Mouse (Mus musculus) forebrain, embryonic 13.5 days (tissue): ENCODE measurements around the gene Fbxo45. TPM values are rescaled to one million over a fixed set of nuclear protein-coding genes. Genes with fewer than 3 reads are reported as not detected.

Experiments used
- ATAC-seq: fragments of 200-750 bp; cut with Nextera tagmentation; 2 replicates; pipeline ENCODE4 v1.8.0; 2017
- H3K27ac ChIP-seq: fragments of 300-500 bp; sonication (generic); 2 replicates; pipeline ENCODE4 v1.5.1; 2015; ENCODE audit warnings: inconsistent platforms, mild to moderate bottlenecking, moderate library complexity
- H3K27me3 ChIP-seq: fragments of 300-500 bp; sonication (generic); 2 replicates; pipeline ENCODE4 v1.6.1; 2015; ENCODE audit warnings: mild to moderate bottlenecking, inconsistent platforms
- H3K36me3 ChIP-seq: fragments of 300-500 bp; sonication (generic); 2 replicates; pipeline ENCODE4 v1.6.1; 2015; ENCODE audit warnings: mild to moderate bottlenecking, inconsistent platforms; ENCODE audit not compliant: poor library complexity, severe bottlenecking
- H3K4me1 ChIP-seq: fragments of 300-500 bp; sonication (generic); 2 replicates; pipeline ENCODE4 v1.6.1; 2015; ENCODE audit warnings: inconsistent platforms
- H3K4me2 ChIP-seq: fragments of 300-500 bp; sonication (generic); 2 replicates; pipeline ENCODE4 v1.6.1; 2015; ENCODE audit warnings: inconsistent platforms, mild to moderate bottlenecking, moderate library complexity
- H3K4me3 ChIP-seq: fragments of 300-500 bp; sonication (generic); 2 replicates; pipeline ENCODE4 v1.5.1; 2015; ENCODE audit warnings: mild to moderate bottlenecking, inconsistent platforms
- H3K9ac ChIP-seq: fragments of 300-500 bp; sonication (generic); 2 replicates; pipeline ENCODE4 v1.6.1; 2015; ENCODE audit warnings: mild to moderate bottlenecking, inconsistent platforms
- H3K9me3 ChIP-seq: fragments of 300-500 bp; sonication (generic); replicated peaks from 2 replicates; pipeline ENCODE4 v1.6.1; 2016; ENCODE audit warnings: inconsistent platforms
- WGBS: fragments of 180-500 bp; shearing (Covaris S2); methylation state at CpG from one replicate; pipeline ENCODE4 v1.1.7; 2015; 5-methylcytosine and 5-hydroxymethylcytosine counted together
- microRNA counts: library from miRNA; unstranded; fragments of <30 nt; microRNA quantifications from one replicate; lab custom pipeline; 2016
- microRNA-seq: library from miRNA; unstranded; fragments of <30 nt; microRNA quantifications from one replicate; pipeline ENCODE4, GENCODE M21; 2016
- polyA plus RNA-seq: library from polyadenylated mRNA; unstranded; fragments of >200 nt; fragmentation: Nextera tagmentation; extraction: Ambion mirVana; gene quantifications from 2 replicates; pipeline ENCODE4 v1.2.1, GENCODE M21; 2015

Fbxo45 gene
- polyA plus RNA-seq, 1 experiment from 2014 or later = 8.9 TPM

GRCm38 (mm10) chr16:32200256-32201003 is 46.5 kb downstream of the Fbxo45 start:
- Histone ChIP-seq H3K4me1 (peaks cover 5% of the 10 kb centered on the region; the same call in 1 of the 2 replicates), H3K4me2 (peak overlapping the region; percentile 19), H3K36me3 (no peaks in the 10 kb centered on the region), H3K27me3 (no peaks in the 10 kb centered on the region), H3K9ac (no peak overlapping the region), H3K27ac (no peak overlapping the region), H3K9me3 (no peaks in the 10 kb centered on the region), H3K4me3 (no peak overlapping the region)
- WGBS = 60% methylated on average over 21 of the region's 21 CpGs
- no peak for ATAC-seq

GRCm38 (mm10) chr16:32190011-32190441 is 56.9 kb downstream of the Fbxo45 start:
- WGBS = 53% methylated on average over 12 of the region's 12 CpGs
- Histone ChIP-seq H3K4me3 (no peak overlapping the region), H3K27me3 (no peaks in the 10 kb centered on the region), H3K4me2 (no peak overlapping the region), H3K36me3 (no peaks in the 10 kb centered on the region), H3K9me3 (no peaks in the 10 kb centered on the region), H3K27ac (no peak overlapping the region), H3K9ac (no peak overlapping the region), H3K4me1 (no peaks in the 10 kb centered on the region)
- ATAC-seq = no peak

GRCm38 (mm10) chr16:32189109-32189508 is 57.8 kb downstream of the Fbxo45 start:
- no peaks in the 10 kb centered on the region for H3K9me3 ChIP-seq
- no peak overlapping the region for H3K4me3 ChIP-seq
- H3K36me3 ChIP-seq = no peaks in the 10 kb centered on the region
- H3K4me1 ChIP-seq = no peaks in the 10 kb centered on the region
- 61% methylated on average over 6 of the region's 6 CpGs for WGBS
- ATAC-seq = no peak
- no peak overlapping the region for H3K4me2 ChIP-seq
- H3K27me3 ChIP-seq = no peaks in the 10 kb centered on the region
- no peak overlapping the region for H3K9ac ChIP-seq
- no peak overlapping the region for H3K27ac ChIP-seq

GRCm38 (mm10) chr16:32186056-32186455 is 60.9 kb downstream of the Fbxo45 start:
- no peak for ATAC-seq
- H3K27ac ChIP-seq = no peak overlapping the region
- no peaks in the 10 kb centered on the region for H3K36me3 ChIP-seq
- no peaks in the 10 kb centered on the region for H3K27me3 ChIP-seq
- no peaks in the 10 kb centered on the region for H3K4me1 ChIP-seq
- no peak overlapping the region for H3K4me3 ChIP-seq
- no peaks in the 10 kb centered on the region for H3K9me3 ChIP-seq
- WGBS = 93% methylated on average over 5 of the region's 5 CpGs
- H3K9ac ChIP-seq = no peak overlapping the region
- no peak overlapping the region for H3K4me2 ChIP-seq

MicroRNAs encoded within 50 kb of the gene (microRNA counts, 519-probe panel; counts per million panel counts)
- 177 counts per million, percentile 53 among the panel's probes with 10 or more counts for microRNA mmu-miR-1946a (lab: Ali Mortazavi, UCI)

Small RNA genes within 50 kb of the gene (microRNA-seq; reads per million reads assigned to microRNA genes)
- not detected for gene Mir1946a

Other genes with a start within 250 kb of the Fbxo45 start
- 17.1 and 19.5 TPM in 2 replicates for gene Senp5, start 243.9 kb downstream of the Fbxo45 start, polyA plus RNA-seq
- 42.5 and 45.4 TPM in 2 replicates for gene Pak2, start 167.8 kb downstream of the Fbxo45 start, polyA plus RNA-seq
- gene Pigx, start 147.4 kb downstream of the Fbxo45 start, polyA plus RNA-seq = 148 and 158 TPM in 2 replicates
- gene Cep19, start 147.4 kb downstream of the Fbxo45 start, polyA plus RNA-seq = 39.5 and 44.3 TPM in 2 replicates
- gene Nrros, start 81.6 kb downstream of the Fbxo45 start, polyA plus RNA-seq = 6.7 and 7.2 TPM in 2 replicates
- gene Bex6, start 67.3 kb downstream of the Fbxo45 start, polyA plus RNA-seq = not detected in 2 replicates
- 15.4 and 18.3 TPM in 2 replicates for gene Wdr53, start 69 bp upstream of the Fbxo45 start, polyA plus RNA-seq
- gene Smco1, start 24.3 kb upstream of the Fbxo45 start, polyA plus RNA-seq = not detected in 2 replicates
- gene Rnf168, start 30.3 kb upstream of the Fbxo45 start, polyA plus RNA-seq = 38.5 and 39.3 TPM in 2 replicates
- gene Ubxn7, start 85.1 kb upstream of the Fbxo45 start, polyA plus RNA-seq = 29.9 and 32.0 TPM in 2 replicates
- not detected in 2 replicates for gene Tm4sf19, start 153.3 kb upstream of the Fbxo45 start, polyA plus RNA-seq
- 34.5 and 37.5 TPM in 2 replicates for gene Tctex1d2, start 172.5 kb upstream of the Fbxo45 start, polyA plus RNA-seq
- 44.1 and 48.1 TPM in 2 replicates for gene Pcyt1a, start 183.8 kb upstream of the Fbxo45 start, polyA plus RNA-seq
- 0.25 and 0.49 TPM in 2 replicates for gene Slc51a, start 240.7 kb upstream of the Fbxo45 start, polyA plus RNA-seq
- gene Zdhhc19, start 249.1 kb upstream of the Fbxo45 start, polyA plus RNA-seq = not detected in 2 replicates